Mouse (Mus musculus): ENCODE data around the gene Chrng. TPM values are rescaled to one million over a fixed set of nuclear protein-coding genes. Genes with fewer than 3 reads are reported as not detected.

Gene Chrng
- total and polyA plus RNA-seq, 2 experiments, result not detected

DNA sequence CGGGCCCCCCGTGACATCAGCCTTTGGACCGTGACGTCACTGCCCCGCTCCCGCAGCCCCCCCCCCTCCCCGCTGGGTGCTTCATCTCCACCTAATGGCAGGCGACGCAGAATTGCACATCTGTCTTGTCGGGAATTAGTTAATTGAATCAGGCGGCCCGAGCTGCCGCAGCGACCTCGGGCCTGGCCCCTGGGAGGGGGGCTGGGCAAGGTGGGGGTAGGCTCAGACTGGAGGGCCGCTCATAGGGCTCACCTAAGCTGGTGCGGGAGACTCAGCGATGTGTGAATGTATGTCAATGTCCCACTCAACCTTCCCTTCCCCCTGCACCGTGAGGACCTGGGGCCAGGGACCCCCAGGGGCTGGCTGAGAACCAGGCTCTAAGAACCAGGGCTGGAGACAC, 34.0 kb upstream of the Chrng start:
- no peak overlapping the region for H3K4me3 ChIP-seq (ENCODE audit: insufficient read depth, low read depth, low read length)
- 17% methylated on average over 19 of the region's 19 CpGs for WGBS
- H3K36me3 ChIP-seq (ENCODE audit: control insufficient read depth, insufficient read depth, low read length), result no peaks in the 10 kb centered on the region
- H3K4me1 ChIP-seq (ENCODE audit: control insufficient read depth, insufficient read depth, low read length), result no peaks in the 10 kb centered on the region
- TF ChIP-seq CTCF (IDR thresholded peaks at IDR 0.05; ENCODE audit: low read depth, low read length), result no peak
- no peak for TF ChIP-seq POLR2A (IDR thresholded peaks at IDR 0.05; ENCODE audit: extremely low read depth, insufficient read depth, low read length)
- no peaks in the 10 kb centered on the region for H3K27me3 ChIP-seq (ENCODE audit: control insufficient read depth, insufficient read depth, low read length)
- no peak overlapping the region for H3K9ac ChIP-seq (ENCODE audit: low read depth, low read length)
- no peak overlapping the region for H3K27ac ChIP-seq (replicated peaks; ENCODE audit: insufficient read depth, low read depth, low read length)
- no peaks in the 10 kb centered on the region for H3K79me2 ChIP-seq (ENCODE audit: control insufficient read depth, insufficient read depth, low read length)
- no peak for DNase-seq (ENCODE audit: extremely low read depth, low read depth, low spot score)

DNA sequence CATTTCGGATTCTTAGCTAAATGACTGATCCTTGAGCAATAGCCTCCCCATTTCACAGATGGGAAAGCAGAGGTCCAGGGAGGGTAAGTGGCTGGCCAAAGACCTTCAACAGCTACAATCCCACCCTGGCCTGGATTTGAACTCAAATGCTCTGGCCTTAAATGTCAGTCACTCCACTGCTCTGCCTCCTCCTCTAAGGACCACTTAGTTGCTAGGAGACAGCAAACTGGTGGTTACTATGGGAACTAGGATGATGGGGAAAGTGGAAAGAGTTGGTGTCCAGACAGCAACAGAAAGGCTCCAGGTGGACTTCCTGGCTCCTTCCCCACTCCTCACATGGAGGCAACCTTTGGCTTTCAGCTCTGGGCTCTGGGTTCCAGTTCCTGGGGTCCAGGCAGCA, 33.1 kb upstream of the Chrng start:
- Histone ChIP-seq H3K27ac (replicated peaks; ENCODE audit: insufficient read depth, low read depth, low read length) (no peak overlapping the region), H3K9ac (ENCODE audit: low read depth, low read length) (no peak overlapping the region), H3K36me3 (ENCODE audit: control insufficient read depth, insufficient read depth, low read length) (no peaks in the 10 kb centered on the region), H3K4me3 (ENCODE audit: insufficient read depth, low read depth, low read length) (no peak overlapping the region), H3K79me2 (ENCODE audit: control insufficient read depth, insufficient read depth, low read length) (no peaks in the 10 kb centered on the region), H3K4me1 (ENCODE audit: control insufficient read depth, insufficient read depth, low read length) (no peaks in the 10 kb centered on the region), H3K27me3 (ENCODE audit: control insufficient read depth, insufficient read depth, low read length) (no peaks in the 10 kb centered on the region)
- no peak for DNase-seq (ENCODE audit: extremely low read depth, low read depth, low spot score)
- WGBS, result 90% methylated on average over 1 of the region's 1 CpGs
- TF ChIP-seq POLR2A (IDR thresholded peaks at IDR 0.05; ENCODE audit: extremely low read depth, insufficient read depth, low read length), result no peak
- TF ChIP-seq CTCF (IDR thresholded peaks at IDR 0.05; ENCODE audit: low read depth, low read length), result no peak

GRCm38 (mm10) chr1:87172316-87172715, 32.1 kb upstream of the Chrng start:
- WGBS, result 81% methylated on average over 9 of the region's 9 CpGs
- H3K27ac ChIP-seq (replicated peaks; ENCODE audit: insufficient read depth, low read depth, low read length), result no peak overlapping the region
- no peaks in the 10 kb centered on the region for H3K27me3 ChIP-seq (ENCODE audit: control insufficient read depth, insufficient read depth, low read length)
- H3K9ac ChIP-seq (ENCODE audit: low read depth, low read length), result no peak overlapping the region
- H3K36me3 ChIP-seq (ENCODE audit: control insufficient read depth, insufficient read depth, low read length), result no peaks in the 10 kb centered on the region
- no peak for DNase-seq (ENCODE audit: extremely low read depth, low read depth, low spot score)
- no peaks in the 10 kb centered on the region for H3K79me2 ChIP-seq (ENCODE audit: control insufficient read depth, insufficient read depth, low read length)
- H3K4me1 ChIP-seq (ENCODE audit: control insufficient read depth, insufficient read depth, low read length), result no peaks in the 10 kb centered on the region
- H3K4me3 ChIP-seq (ENCODE audit: insufficient read depth, low read depth, low read length), result no peak overlapping the region
- TF ChIP-seq POLR2A (IDR thresholded peaks at IDR 0.05; ENCODE audit: extremely low read depth, insufficient read depth, low read length) (no peak), CTCF (IDR thresholded peaks at IDR 0.05; ENCODE audit: low read depth, low read length) (no peak)

- 29% methylated on average over 28 of the region's 28 CpGs for WGBS
- TF ChIP-seq POLR2A (IDR thresholded peaks at IDR 0.05; ENCODE audit: extremely low read depth, insufficient read depth, low read length), result no peak
- peak; percentile 81 for TF ChIP-seq CTCF (IDR thresholded peaks at IDR 0.05; ENCODE audit: low read depth, low read length)
- H3K36me3 ChIP-seq (ENCODE audit: control insufficient read depth, insufficient read depth, low read length), result no peaks in the 10 kb centered on the region
- no peaks in the 10 kb centered on the region for H3K27me3 ChIP-seq (ENCODE audit: control insufficient read depth, insufficient read depth, low read length)
- DNase-seq (ENCODE audit: extremely low read depth, low read depth, low spot score), result peak; percentile 40
- H3K4me1 ChIP-seq (ENCODE audit: control insufficient read depth, insufficient read depth, low read length), result no peaks in the 10 kb centered on the region
- no peak overlapping the region for H3K27ac ChIP-seq (replicated peaks; ENCODE audit: insufficient read depth, low read depth, low read length)
- no peak overlapping the region for H3K4me3 ChIP-seq (ENCODE audit: insufficient read depth, low read depth, low read length)
- no peak overlapping the region for H3K9ac ChIP-seq (ENCODE audit: low read depth, low read length)
- H3K79me2 ChIP-seq (ENCODE audit: control insufficient read depth, insufficient read depth, low read length), result no peaks in the 10 kb centered on the region
Measured at GRCm38 (mm10) chr1:87174006-87174955, 30.2 kb upstream of the Chrng start.

GRCm38 (mm10) chr1:87175852-87176292, 28.6 kb upstream of the Chrng start:
- TF ChIP-seq CTCF (IDR thresholded peaks at IDR 0.05; ENCODE audit: low read depth, low read length) (no peak), POLR2A (IDR thresholded peaks at IDR 0.05; ENCODE audit: extremely low read depth, insufficient read depth, low read length) (no peak)
- H3K4me3 ChIP-seq (ENCODE audit: insufficient read depth, low read depth, low read length), result no peak overlapping the region
- H3K36me3 ChIP-seq (ENCODE audit: control insufficient read depth, insufficient read depth, low read length), result no peaks in the 10 kb centered on the region
- H3K9ac ChIP-seq (ENCODE audit: low read depth, low read length), result no peak overlapping the region
- 62% methylated on average over 11 of the region's 11 CpGs for WGBS
- H3K4me1 ChIP-seq (ENCODE audit: control insufficient read depth, insufficient read depth, low read length), result no peaks in the 10 kb centered on the region
- no peaks in the 10 kb centered on the region for H3K27me3 ChIP-seq (ENCODE audit: control insufficient read depth, insufficient read depth, low read length)
- H3K27ac ChIP-seq (replicated peaks; ENCODE audit: insufficient read depth, low read depth, low read length), result no peak overlapping the region
- no peaks in the 10 kb centered on the region for H3K79me2 ChIP-seq (ENCODE audit: control insufficient read depth, insufficient read depth, low read length)
- no peak for DNase-seq (ENCODE audit: extremely low read depth, low read depth, low spot score)

DNA sequence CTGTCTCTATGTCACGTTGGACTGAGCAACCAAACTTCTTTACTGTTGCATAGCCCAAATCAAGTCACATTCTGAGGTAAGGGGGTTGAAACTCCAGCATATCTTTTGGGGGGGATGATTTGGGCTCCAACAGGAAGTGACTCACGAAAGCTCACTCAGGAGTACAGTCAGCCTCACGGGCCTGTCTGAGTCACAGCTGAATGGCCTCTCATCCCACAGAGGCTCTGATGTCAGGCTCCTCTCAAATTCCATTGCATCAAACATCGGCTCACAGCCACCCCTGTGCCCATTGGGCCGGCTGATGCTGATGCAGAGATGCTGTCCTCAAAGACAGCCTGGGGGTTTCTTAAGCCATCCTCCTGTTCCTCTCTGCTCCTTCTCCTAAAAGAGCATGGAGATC, 23.6 kb upstream of the Chrng start:
- H3K4me1 ChIP-seq (ENCODE audit: control insufficient read depth, insufficient read depth, low read length), result no peaks in the 10 kb centered on the region
- no peak overlapping the region for H3K9ac ChIP-seq (ENCODE audit: low read depth, low read length)
- no peak for TF ChIP-seq CTCF (IDR thresholded peaks at IDR 0.05; ENCODE audit: low read depth, low read length)
- TF ChIP-seq POLR2A (IDR thresholded peaks at IDR 0.05; ENCODE audit: extremely low read depth, insufficient read depth, low read length), result no peak
- WGBS, result 53% methylated on average over 5 of the region's 5 CpGs
- H3K79me2 ChIP-seq (ENCODE audit: control insufficient read depth, insufficient read depth, low read length), result no peaks in the 10 kb centered on the region
- no peak overlapping the region for H3K27ac ChIP-seq (replicated peaks; ENCODE audit: insufficient read depth, low read depth, low read length)
- H3K4me3 ChIP-seq (ENCODE audit: insufficient read depth, low read depth, low read length), result no peak overlapping the region
- H3K36me3 ChIP-seq (ENCODE audit: control insufficient read depth, insufficient read depth, low read length), result no peaks in the 10 kb centered on the region
- no peak for DNase-seq (ENCODE audit: extremely low read depth, low read depth, low spot score)
- H3K27me3 ChIP-seq (ENCODE audit: control insufficient read depth, insufficient read depth, low read length), result peaks cover 5% of the 10 kb centered on the region; the same call in 1 of the 2 replicates

Measured in liver, adult 2 months (tissue).